Mouse (Mus musculus) MEL (cell line): ENCODE measurements around the gene Ppil2.

Experiments
- CTCF ChIP-seq, 3 experiments: IDR thresholded peaks in 2 of 3; conservative IDR thresholded peaks in 1 of 3; 2 replicates each; pipeline ENCODE4 v1.5.1; 2011 to 2012; ENCODE audit warnings: low read length in 3 of 3, low read depth in 2 of 3, mild to moderate bottlenecking in 2 of 3, improper control_type of control experiment in 1 of 3, inconsistent platforms in 1 of 3, mixed read lengths in 1 of 3, moderate library complexity in 1 of 3; ENCODE audit not compliant: control insufficient read depth in 1 of 3, insufficient read depth in 1 of 3, poor library complexity in 1 of 3, severe bottlenecking in 1 of 3
- EP300 ChIP-seq, 2 experiments: IDR thresholded peaks; 2 replicates each; pipeline ENCODE4 v1.6.1; 2011; ENCODE audit warnings: improper control_type of control experiment in 2 of 2, low read length in 2 of 2, low read depth in 1 of 2, mild to moderate bottlenecking in 1 of 2
- GATA1 ChIP-seq: IDR thresholded peaks from 2 replicates; pipeline ENCODE4 v1.6.1; 2011; ENCODE audit warnings: low read depth, low read length, improper control_type of control experiment
- MEF2A ChIP-seq: IDR thresholded peaks from 2 replicates; pipeline ENCODE4 v1.6.1; 2014; ENCODE audit warnings: low read depth, mild to moderate bottlenecking, inconsistent platforms, low read length, improper control_type of control experiment; ENCODE audit not compliant: poor library complexity, insufficient replicate concordance, severe bottlenecking; ENCODE audit errors: extremely low read depth
- POLR2A ChIP-seq, 2 experiments: IDR thresholded peaks; 2 replicates each; pipeline ENCODE4 v1.6.1; 2011 to 2012; ENCODE audit warnings: low read length in 2 of 2, mild to moderate bottlenecking in 2 of 2, control low read depth in 1 of 2, improper control_type of control experiment in 1 of 2, low read depth in 1 of 2, moderate library complexity in 1 of 2; ENCODE audit not compliant: control insufficient read depth in 1 of 2, insufficient read depth in 1 of 2, poor library complexity in 1 of 2
- ZMIZ1 ChIP-seq: IDR thresholded peaks from 2 replicates; pipeline ENCODE4 v1.6.1; 2012; ENCODE audit warnings: low read depth, mild to moderate bottlenecking, inconsistent platforms, low read length, improper control_type of control experiment, moderate library complexity

GRCm38 (mm10) chr16:17110771-17111743, at the start of gene Ppil2:
- no peak for TF ChIP-seq MEF2A
- TF ChIP-seq ZMIZ1: peak; percentile 80
- no peak for TF ChIP-seq CTCF (IDR thresholded peaks at IDR 0.05 in 2 of 3, conservative IDR thresholded peaks at IDR 0.05 in 1 of 3; ENCODE audit: control insufficient read depth in 1 of 3, insufficient read depth in 1 of 3, low read depth in 2 of 3, low read length in 3 of 3, poor library complexity in 1 of 3, severe bottlenecking in 1 of 3)
- TF ChIP-seq POLR2A (IDR thresholded peaks at IDR 0.05; ENCODE audit: control insufficient read depth in 1 of 2, insufficient read depth in 1 of 2, low read depth in 1 of 2, low read length in 2 of 2, poor library complexity in 1 of 2): peak; percentile 83 to 88
- TF ChIP-seq EP300 (IDR thresholded peaks at IDR 0.05; ENCODE audit: low read depth in 1 of 2, low read length in 2 of 2): no peak
- no peak for TF ChIP-seq GATA1
